Mouse (Mus musculus) ES-Bruce4 (cell line): ENCODE results near the gene B3galt6. TPM values are rescaled to one million over a fixed set of nuclear protein-coding genes. Genes with fewer than 3 reads are reported as not detected.
A peak's percentile ranks its signal among the peaks of the same experiment; 100 is the strongest.

Experiments
- H3K27ac ChIP-seq: 2 replicates; pipeline ENCODE4 v1.5.1; 2012; ENCODE audit warnings: low read length, inconsistent platforms; ENCODE audit not compliant: insufficient read depth
- H3K27me3 ChIP-seq: 2 replicates; pipeline ENCODE4 v1.6.1; 2012; ENCODE audit warnings: mild to moderate bottlenecking, low read length, inconsistent platforms; ENCODE audit not compliant: control insufficient read depth, poor library complexity, insufficient read depth, severe bottlenecking
- H3K36me3 ChIP-seq: 2 replicates; pipeline ENCODE4 v1.6.1; 2012; ENCODE audit warnings: inconsistent platforms, mild to moderate bottlenecking, low read length, moderate library complexity; ENCODE audit not compliant: control insufficient read depth, poor library complexity, insufficient read depth, severe bottlenecking
- H3K4me1 ChIP-seq: one replicate; pipeline ENCODE4 v1.8.1; 2011; ENCODE audit warnings: low read length; ENCODE audit not compliant: control insufficient read depth, insufficient read depth
- H3K4me3 ChIP-seq: 2 replicates; pipeline ENCODE4 v1.5.1; 2011; ENCODE audit warnings: low read depth, mild to moderate bottlenecking, low read length
- H3K9ac ChIP-seq: 2 replicates; pipeline ENCODE4 v1.6.1; 2012; ENCODE audit warnings: low read depth, mild to moderate bottlenecking, inconsistent platforms; ENCODE audit not compliant: poor library complexity, severe bottlenecking
- H3K9me3 ChIP-seq: replicated peaks from 2 replicates; pipeline ENCODE4 v1.6.1; 2012; ENCODE audit warnings: mild to moderate bottlenecking, low read length, inconsistent platforms; ENCODE audit not compliant: control insufficient read depth, poor library complexity, insufficient read depth, severe bottlenecking
- CTCF ChIP-seq: IDR thresholded peaks from one replicate; pipeline ENCODE4 v1.8.1; 2011; ENCODE audit warnings: low read depth, low read length
- EP300 ChIP-seq: IDR thresholded peaks from 2 replicates; pipeline ENCODE4 v1.6.1; 2011; ENCODE audit warnings: low read depth, low read length; ENCODE audit not compliant: insufficient read depth
- POLR2A ChIP-seq: IDR thresholded peaks from one replicate; pipeline ENCODE4 v1.8.1; 2011; ENCODE audit warnings: low read length; ENCODE audit not compliant: insufficient read depth
- polyA plus RNA-seq: library from polyadenylated mRNA; stranded (reverse); fragments of >200 nt; gene quantifications from 2 replicates; pipeline ENCODE4 v1.2.4, GENCODE M21; 2011; ENCODE audit warnings: low read depth; ENCODE audit not compliant: missing spikeins, insufficient read depth, insufficient read length

Gene B3galt6
- polyA plus RNA-seq = 2.5 and 2.6 TPM in 2 replicates

DNA sequence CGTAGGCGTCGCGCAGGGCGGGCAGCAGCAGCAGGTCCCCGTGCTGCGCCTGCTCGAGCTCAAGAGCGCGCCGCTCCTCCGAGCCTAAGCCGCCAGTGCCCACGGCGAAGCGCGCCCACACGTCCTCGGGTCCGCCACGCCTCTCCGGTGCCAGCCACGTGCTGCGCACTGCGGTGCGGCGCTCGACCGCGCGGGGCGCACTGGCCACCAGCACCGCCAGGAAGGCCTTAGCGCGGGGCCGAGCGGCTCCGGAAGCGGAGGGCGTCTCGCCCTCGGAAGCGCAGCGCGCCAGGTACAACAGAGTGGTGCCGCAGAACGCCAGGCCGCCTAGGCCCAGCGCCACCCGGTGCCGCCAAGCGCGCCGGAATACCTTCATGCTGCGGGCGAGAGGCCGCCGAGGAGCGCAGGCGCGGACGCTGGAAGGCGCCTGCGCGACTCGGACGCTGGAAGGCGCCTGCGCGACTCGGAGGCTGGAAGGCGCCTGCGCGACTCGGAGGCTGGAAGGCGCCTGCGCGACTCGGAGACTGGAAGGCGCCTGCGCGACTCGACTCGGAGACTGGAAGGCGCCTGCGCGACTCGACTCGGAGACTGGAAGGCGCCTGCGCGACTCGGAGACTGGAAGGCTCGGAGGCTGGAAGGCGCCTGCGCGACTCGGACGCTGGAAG lies at the start of gene B3galt6, which contains the start of gene Sdf4:
Gene B3galt6 (minus strand): TSS at position 409 of the 665 bp plus-strand sequence.
Gene Sdf4 (plus strand): TSS at position 632 of the 665 bp plus-strand sequence.
- H3K4me1 ChIP-seq = no peaks in the 10 kb centered on the region
- H3K36me3 ChIP-seq = peaks cover 6% of the 10 kb centered on the region
- H3K9me3 ChIP-seq = peaks cover 5% of the 10 kb centered on the region
- peak within 1 kb of the TSS; percentile 77 for H3K9ac ChIP-seq
- no peaks in the 10 kb centered on the region for H3K27me3 ChIP-seq
- TF ChIP-seq CTCF (peak; percentile 31), POLR2A (no peak)
- peak within 1 kb of the TSS; percentile 88 for H3K27ac ChIP-seq
- peak within 1 kb of the TSS; percentile 87 for H3K4me3 ChIP-seq

DNA sequence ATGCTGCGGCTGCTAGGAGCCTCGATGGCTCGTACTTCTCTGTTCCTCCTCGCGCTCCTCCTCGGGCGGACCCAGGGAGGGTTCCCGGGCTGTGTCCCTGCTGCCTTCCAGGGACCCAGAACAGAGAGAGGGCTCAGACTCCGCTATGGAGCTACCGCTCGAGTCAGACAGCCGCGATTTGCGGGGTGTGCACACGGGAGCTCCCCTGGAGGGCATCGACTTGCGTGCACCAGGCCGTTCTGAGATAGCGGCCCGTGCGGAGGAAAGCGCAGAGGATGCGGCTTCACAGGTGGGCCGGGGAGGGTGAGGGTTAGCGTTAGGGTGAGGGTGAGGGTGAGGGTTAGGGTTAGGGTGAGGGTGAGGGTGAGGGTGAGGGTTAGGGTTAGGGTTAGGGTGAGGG lies 42.5 kb upstream of the B3galt6 start:
- Histone ChIP-seq H3K4me3 (peak overlapping the region; percentile 45), H3K9me3 (no peaks in the 10 kb centered on the region), H3K36me3 (no peaks in the 10 kb centered on the region), H3K27me3 (no peaks in the 10 kb centered on the region), H3K4me1 (no peaks in the 10 kb centered on the region), H3K9ac (peak overlapping the region; percentile 41), H3K27ac (no peak overlapping the region)
- TF ChIP-seq CTCF (no peak), EP300 (no peak), POLR2A (no peak)

DNA sequence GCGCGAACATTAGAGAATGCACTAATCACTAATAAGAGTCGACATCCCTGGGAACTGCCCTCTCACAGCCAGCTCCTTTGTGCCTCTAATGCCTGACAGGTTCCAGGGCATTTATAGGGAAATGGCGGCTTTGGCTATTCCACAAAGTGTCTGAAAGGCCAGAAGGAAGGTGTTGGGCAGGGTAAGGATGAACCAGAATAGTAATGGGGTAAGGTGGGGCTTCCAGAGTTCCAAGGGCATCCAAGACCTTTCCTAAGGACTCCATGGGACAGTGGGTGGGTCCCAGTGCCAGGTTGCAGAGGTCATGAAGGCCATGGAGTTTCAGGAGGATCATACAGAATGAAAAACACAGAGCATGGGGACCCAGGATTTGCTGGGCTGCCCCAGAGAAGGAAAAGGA lies 41.9 kb upstream of the B3galt6 start:
- no peaks in the 10 kb centered on the region for H3K9me3 ChIP-seq
- H3K4me1 ChIP-seq = no peaks in the 10 kb centered on the region
- H3K27ac ChIP-seq = no peak overlapping the region
- peak overlapping the region; percentile 45; the same call in 1 of the 2 replicates for H3K4me3 ChIP-seq
- H3K27me3 ChIP-seq = no peaks in the 10 kb centered on the region
- H3K9ac ChIP-seq = peak overlapping the region; percentile 41
- no peak for TF ChIP-seq POLR2A
- no peak for TF ChIP-seq CTCF
- TF ChIP-seq EP300 = no peak
- H3K36me3 ChIP-seq = no peaks in the 10 kb centered on the region

DNA sequence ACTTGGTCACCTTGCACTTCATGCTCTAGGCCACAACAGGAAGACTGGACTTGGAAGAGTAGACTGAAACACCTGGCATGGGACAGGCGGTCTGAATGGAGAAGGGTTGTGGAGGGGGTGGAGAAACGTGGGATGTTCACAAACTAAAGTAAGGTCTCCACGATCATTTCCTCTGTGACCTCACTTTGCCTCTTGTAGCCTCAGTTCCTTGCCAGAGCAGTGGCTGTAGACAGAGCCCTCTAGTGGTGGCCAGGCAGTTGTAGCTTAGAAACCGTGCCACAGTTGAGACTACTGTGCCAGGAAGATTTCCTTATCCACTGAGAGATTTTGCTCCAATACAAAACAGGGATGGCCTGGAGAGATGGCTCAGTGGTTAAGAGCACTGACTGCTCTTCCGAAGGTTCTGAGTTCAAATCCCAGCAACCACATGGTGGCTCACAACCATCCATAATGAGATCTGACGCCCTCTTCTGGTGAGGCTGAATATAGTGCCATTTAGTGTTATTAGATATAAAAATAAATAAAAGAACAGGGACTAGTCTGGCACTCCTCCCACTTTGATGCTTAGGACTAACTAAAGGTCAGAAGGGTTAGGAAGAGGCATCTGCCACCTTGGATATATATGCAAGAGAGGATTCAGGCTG lies 41.1 kb upstream of the B3galt6 start:
- Histone ChIP-seq H3K4me1 (no peaks in the 10 kb centered on the region), H3K27ac (no peak overlapping the region), H3K4me3 (peak overlapping the region; percentile 46), H3K27me3 (no peaks in the 10 kb centered on the region), H3K9me3 (no peaks in the 10 kb centered on the region), H3K36me3 (no peaks in the 10 kb centered on the region), H3K9ac (no peak overlapping the region)
- no peak for TF ChIP-seq EP300
- peak; percentile 79 for TF ChIP-seq CTCF
- TF ChIP-seq POLR2A = no peak

DNA sequence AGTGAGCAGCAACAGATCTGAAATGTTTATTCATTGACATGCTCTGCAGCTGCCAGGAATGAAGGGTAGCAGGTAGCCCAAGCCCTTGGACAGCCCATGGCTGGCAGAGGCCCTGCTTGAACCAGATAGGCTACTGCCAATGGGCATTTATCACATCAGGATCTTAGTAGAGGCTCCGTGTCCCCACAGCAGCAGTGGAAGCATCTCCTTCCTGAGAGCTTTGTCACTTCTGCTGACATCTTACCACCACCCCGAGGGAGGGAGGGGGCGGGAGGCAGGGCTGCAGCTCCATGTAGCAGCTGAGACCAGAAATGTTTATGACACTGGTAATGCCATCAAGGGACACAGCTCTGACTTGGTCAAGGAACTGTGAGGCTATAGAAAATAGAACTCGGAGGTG lies 40.4 kb upstream of the B3galt6 start:
- Histone ChIP-seq H3K4me3 (no peak overlapping the region), H3K9ac (no peak overlapping the region), H3K36me3 (no peaks in the 10 kb centered on the region), H3K27me3 (no peaks in the 10 kb centered on the region), H3K9me3 (no peaks in the 10 kb centered on the region), H3K27ac (no peak overlapping the region; the same call in 1 of the 2 replicates), H3K4me1 (no peaks in the 10 kb centered on the region)
- no peak for TF ChIP-seq CTCF
- no peak for TF ChIP-seq POLR2A
- TF ChIP-seq EP300 = no peak
